ENCODE assay signal across 7 mouse cellular contexts in genomic region chr10:21996660-21997447, GRCm38 (mm10).
A peak's percentile ranks its signal among the peaks of the same experiment; 100 is the strongest.
DNase-seq lines count a peak whose midpoint lies in the region; ATAC-seq and TF ChIP-seq lines count a peak whose summit lies in the region.

No protein-coding gene starts in this region.

- ATAC-seq in hindbrain, embryonic 15.5 days (ENCODE audit: low FRiP score, low read depth): no peak
- no peak for ATAC-seq in limb, embryonic 14.5 days (ENCODE audit: low FRiP score, low read depth)

- TF ChIP-seq POLR2A in limb, embryonic 14.5 days (IDR thresholded peaks at IDR 0.05; ENCODE audit: borderline replicate concordance, extremely low read depth, insufficient read depth, insufficient read length): no peak

- no peak overlapping the region for H3K9ac ChIP-seq in hindbrain, embryonic 15.5 days
- H3K9ac ChIP-seq in limb, embryonic 14.5 days (ENCODE audit: low read depth, low read length, severe bottlenecking): no peak overlapping the region

- H3K36me3 ChIP-seq in hindbrain, embryonic 15.5 days: peaks cover 25% of the 10 kb centered on the region; the same call in 1 of the 2 replicates
- no peaks in the 10 kb centered on the region for H3K36me3 ChIP-seq in hindbrain, embryonic 10.5 days
- H3K36me3 ChIP-seq in limb, embryonic 14.5 days (ENCODE audit: control insufficient read depth, insufficient read depth, low read length): peaks cover 39% of the 10 kb centered on the region

- H3K4me1 ChIP-seq in hindbrain, embryonic 15.5 days (replicated peaks): peaks cover 23% of the 10 kb centered on the region
- peaks cover 18% of the 10 kb centered on the region for H3K4me1 ChIP-seq in hindbrain, embryonic 10.5 days (replicated peaks)
- peaks cover 18% of the 10 kb centered on the region for H3K4me1 ChIP-seq in limb, embryonic 14.5 days (ENCODE audit: control insufficient read depth, insufficient read depth, low read length)

- no peaks in the 10 kb centered on the region for H3K9me3 ChIP-seq in hindbrain, embryonic 15.5 days
- no peaks in the 10 kb centered on the region for H3K9me3 ChIP-seq in hindbrain, embryonic 10.5 days
- no peaks in the 10 kb centered on the region for H3K9me3 ChIP-seq in limb, embryonic 14.5 days (ENCODE audit: control insufficient read depth, low read length)

- H3K4me2 ChIP-seq in hindbrain, embryonic 15.5 days: peak overlapping the region; percentile 91
- H3K4me2 ChIP-seq in limb, embryonic 14.5 days (replicated peaks; ENCODE audit: low read depth, low read length, severe bottlenecking): peak overlapping the region; percentile 57

- no peak overlapping the region for H3K4me3 ChIP-seq in hindbrain, embryonic 15.5 days
- no peak overlapping the region for H3K4me3 ChIP-seq in hindbrain, embryonic 10.5 days
- peak overlapping the region; percentile 75; the same call in 1 of the 2 replicates for H3K4me3 ChIP-seq in limb, embryonic 14.5 days (replicated peaks; ENCODE audit: low read length)

- peaks cover 7% of the 10 kb centered on the region; the same call in 1 of the 2 replicates for H3K27me3 ChIP-seq in hindbrain, embryonic 15.5 days
- peaks cover 12% of the 10 kb centered on the region for H3K27me3 ChIP-seq in hindbrain, embryonic 10.5 days (ENCODE audit: insufficient read depth, poor library complexity, severe bottlenecking)
- H3K27me3 ChIP-seq in limb, embryonic 14.5 days (ENCODE audit: control insufficient read depth, insufficient read depth, low read length): no peaks in the 10 kb centered on the region

- H3K27ac ChIP-seq in hindbrain, embryonic 15.5 days (replicated peaks): no peak overlapping the region
- no peak overlapping the region for H3K27ac ChIP-seq in hindbrain, embryonic 10.5 days
- no peak overlapping the region for H3K27ac ChIP-seq in limb, embryonic 14.5 days (replicated peaks; ENCODE audit: low read depth, low read length)

- WGBS in hindbrain, embryonic 15.5 days: 92% methylated on average over 14 of the region's 14 CpGs
- WGBS in hindbrain, embryonic 10.5 days: 92% methylated on average over 14 of the region's 14 CpGs
- WGBS in limb, embryonic 14.5 days: 91% methylated on average over 14 of the region's 14 CpGs

- DNase-seq in hindbrain, embryonic 10.5 days (ENCODE audit: low spot score): no peak
- DNase-seq in retina, adult 2 months (ENCODE audit: low read depth, low spot score): peak; percentile 82
- no peak for DNase-seq in retina, embryonic 14.5 days (ENCODE audit: low spot score)
- DNase-seq in limb, embryonic 14.5 days (ENCODE audit: low spot score): no peak
- DNase-seq in cerebellum, postnatal 14 days: no peak
- DNase-seq in embryo, embryonic 9.5 days (ENCODE audit: extremely low spot score): no peak
